Mouse (Mus musculus) cortical plate, adult 2 months (tissue): ENCODE results near the gene Rtf2.

Source experiments
- CTCF ChIP-seq: fragments of 200-500 bp; IDR thresholded peaks from 2 replicates; pipeline ENCODE4 v1.5.1; 2011; ENCODE audit warnings: mild to moderate bottlenecking, control low read depth, low read length; ENCODE audit not compliant: insufficient read depth; ENCODE audit errors: extremely low read depth
- POLR2A ChIP-seq: fragments of 200-500 bp; IDR thresholded peaks from 2 replicates; pipeline ENCODE4 v1.6.1; 2011; ENCODE audit warnings: mild to moderate bottlenecking, low read length, control low read depth; ENCODE audit not compliant: insufficient read depth; ENCODE audit errors: extremely low read depth

DNA sequence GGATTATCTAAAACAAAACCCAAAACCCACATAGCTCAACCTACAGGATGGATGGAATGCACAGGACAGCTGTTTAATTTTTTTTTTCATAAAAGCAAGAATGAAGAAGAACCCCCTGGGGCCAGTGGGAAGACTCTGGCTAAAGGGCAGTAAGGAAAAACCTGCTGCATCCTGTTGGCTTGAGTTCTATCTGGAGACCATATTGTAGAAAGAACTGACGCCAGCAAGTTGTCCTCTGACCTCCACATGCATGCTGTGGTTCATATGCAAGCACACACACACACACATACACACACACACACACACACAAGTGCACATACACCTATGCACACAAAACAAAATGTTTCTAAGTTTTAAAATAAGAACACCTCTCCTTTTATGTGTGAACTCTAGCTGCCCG lies 29.7 kb upstream of the Rtf2 start:
- TF ChIP-seq POLR2A (no peak), CTCF (no peak)
